Mouse (Mus musculus) kidney, embryonic 15.5 days (tissue): ENCODE data around the gene Mecom. TPM values are rescaled to one million over a fixed set of nuclear protein-coding genes. Genes with fewer than 3 reads are reported as not detected.

Experiments used
- ATAC-seq: fragments of 200-750 bp; cut with Nextera tagmentation; replicated peaks from 2 replicates; pipeline ENCODE4 v1.8.0; 2017; ENCODE audit warnings: moderate TSS enrichment; ENCODE audit not compliant: low FRiP score
- H3K27ac ChIP-seq: fragments of 300-500 bp; sonication (generic); 2 replicates; pipeline ENCODE4 v1.5.1; 2015; ENCODE audit warnings: mild to moderate bottlenecking, inconsistent platforms
- H3K27me3 ChIP-seq: fragments of 300-500 bp; sonication (generic); 2 replicates; pipeline ENCODE4 v1.6.1; 2015; ENCODE audit warnings: inconsistent platforms
- H3K36me3 ChIP-seq: fragments of 300-500 bp; sonication (generic); 2 replicates; pipeline ENCODE4 v1.6.1; 2015; ENCODE audit warnings: inconsistent platforms
- H3K4me1 ChIP-seq: fragments of 300-500 bp; sonication (generic); 2 replicates; pipeline ENCODE4 v1.6.1; 2015; ENCODE audit warnings: inconsistent platforms
- H3K4me2 ChIP-seq: fragments of 300-500 bp; sonication (generic); 2 replicates; pipeline ENCODE4 v1.6.1; 2015; ENCODE audit warnings: moderate library complexity, mild to moderate bottlenecking, inconsistent platforms
- H3K4me3 ChIP-seq: fragments of 300-500 bp; sonication (generic); replicated peaks from 2 replicates; pipeline ENCODE4 v1.5.1; 2015; ENCODE audit warnings: mild to moderate bottlenecking, inconsistent platforms
- H3K9ac ChIP-seq: fragments of 300-500 bp; sonication (generic); 2 replicates; pipeline ENCODE4 v1.6.1; 2015; ENCODE audit warnings: mild to moderate bottlenecking, inconsistent platforms
- H3K9me3 ChIP-seq: fragments of 300-500 bp; sonication (generic); replicated peaks from 2 replicates; pipeline ENCODE4 v1.6.1; 2016; ENCODE audit warnings: inconsistent platforms
- WGBS: fragments of 180-500 bp; shearing (Covaris S2); methylation state at CpG from one replicate; pipeline ENCODE4 v1.1.7; 2015; ENCODE audit warnings: mixed read lengths; 5-methylcytosine and 5-hydroxymethylcytosine counted together
- polyA plus RNA-seq: library from polyadenylated mRNA; unstranded; fragments of >200 nt; fragmentation: Nextera tagmentation; extraction: Ambion mirVana; gene quantifications from 2 replicates; pipeline ENCODE4 v1.2.1, GENCODE M21; 2015

Mecom gene
- polyA plus RNA-seq, 1 experiment from 2014 or later, result 66.4 TPM

DNA sequence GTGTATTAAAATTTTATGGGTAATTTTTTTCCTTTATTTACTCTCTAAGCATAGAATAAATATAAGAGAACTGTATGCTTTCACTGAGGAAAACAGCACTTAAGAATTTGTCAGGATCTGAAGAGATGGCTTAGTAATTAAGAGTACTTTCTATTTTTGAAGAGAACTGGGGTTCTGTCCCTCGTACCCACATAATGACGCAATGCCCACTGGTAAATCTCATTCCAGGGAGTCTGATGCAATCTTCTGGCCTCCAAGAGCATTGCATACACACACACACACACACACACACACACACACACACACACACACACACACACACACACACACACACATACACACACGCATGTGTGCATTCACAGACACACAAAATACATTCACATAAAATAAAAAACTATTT is 504.3 kb downstream of the Mecom start:
- Histone ChIP-seq H3K27me3 (no peaks in the 10 kb centered on the region), H3K36me3 (no peaks in the 10 kb centered on the region), H3K4me3 (no peak overlapping the region), H3K9ac (no peak overlapping the region), H3K27ac (no peak overlapping the region), H3K9me3 (no peaks in the 10 kb centered on the region), H3K4me2 (no peak overlapping the region), H3K4me1 (no peaks in the 10 kb centered on the region)
- no peak for ATAC-seq
- 85% methylated on average over 3 of the region's 3 CpGs for WGBS

DNA sequence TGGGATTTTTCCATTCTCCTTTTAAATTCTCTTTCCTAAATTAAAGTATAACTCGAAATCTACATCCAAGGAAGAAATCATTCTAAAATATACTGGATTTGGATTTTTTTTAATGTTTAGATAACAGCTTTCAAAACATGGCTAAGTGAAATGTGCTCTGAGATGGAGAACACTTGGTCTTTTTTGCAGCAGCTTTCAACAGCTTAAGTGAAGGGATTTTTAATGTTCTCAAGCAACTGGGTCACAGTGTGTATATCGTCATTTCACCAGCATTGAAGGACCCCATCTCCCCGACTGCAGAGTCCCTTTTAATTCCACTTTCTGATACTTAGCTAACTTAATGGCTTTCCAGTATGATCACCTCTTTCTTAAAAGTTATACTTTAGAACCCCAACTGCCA is 509.3 kb downstream of the Mecom start:
- 63% methylated on average over 3 of the region's 3 CpGs for WGBS
- H3K9me3 ChIP-seq, result no peaks in the 10 kb centered on the region
- ATAC-seq, result no peak
- H3K36me3 ChIP-seq, result no peaks in the 10 kb centered on the region
- no peak overlapping the region for H3K9ac ChIP-seq
- no peaks in the 10 kb centered on the region for H3K27me3 ChIP-seq
- no peak overlapping the region for H3K4me3 ChIP-seq
- no peak overlapping the region for H3K27ac ChIP-seq
- H3K4me1 ChIP-seq, result no peaks in the 10 kb centered on the region
- no peak overlapping the region for H3K4me2 ChIP-seq

DNA sequence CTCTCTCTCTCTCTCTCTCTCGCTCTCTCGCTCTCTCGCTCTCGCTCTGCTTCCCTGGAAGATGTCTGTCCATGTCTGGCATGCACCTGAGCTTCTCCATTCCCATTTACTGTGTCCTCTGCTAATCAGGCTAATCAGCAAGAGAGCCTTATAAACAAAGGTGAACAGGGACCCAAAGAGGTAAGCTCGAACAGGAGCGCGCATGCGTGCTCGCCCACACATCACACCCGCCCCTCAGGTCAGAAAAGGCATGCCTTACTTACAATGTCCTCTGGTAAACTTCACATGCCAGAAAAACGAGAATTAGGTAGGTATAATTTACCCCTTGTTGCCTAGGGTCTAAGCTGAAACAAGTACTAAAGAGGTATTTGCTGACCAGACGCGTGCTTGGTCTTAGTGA is 527.8 kb downstream of the Mecom start:
- Histone ChIP-seq H3K4me2 (no peak overlapping the region), H3K9me3 (no peaks in the 10 kb centered on the region), H3K36me3 (no peaks in the 10 kb centered on the region), H3K27me3 (no peaks in the 10 kb centered on the region; the same call in 1 of the 2 replicates), H3K4me1 (peaks cover 41% of the 10 kb centered on the region), H3K9ac (no peak overlapping the region), H3K27ac (peak overlapping the region; percentile 6; the same call in 1 of the 2 replicates), H3K4me3 (no peak overlapping the region)
- no peak for ATAC-seq
- WGBS, result 85% methylated on average over 13 of the region's 13 CpGs

DNA sequence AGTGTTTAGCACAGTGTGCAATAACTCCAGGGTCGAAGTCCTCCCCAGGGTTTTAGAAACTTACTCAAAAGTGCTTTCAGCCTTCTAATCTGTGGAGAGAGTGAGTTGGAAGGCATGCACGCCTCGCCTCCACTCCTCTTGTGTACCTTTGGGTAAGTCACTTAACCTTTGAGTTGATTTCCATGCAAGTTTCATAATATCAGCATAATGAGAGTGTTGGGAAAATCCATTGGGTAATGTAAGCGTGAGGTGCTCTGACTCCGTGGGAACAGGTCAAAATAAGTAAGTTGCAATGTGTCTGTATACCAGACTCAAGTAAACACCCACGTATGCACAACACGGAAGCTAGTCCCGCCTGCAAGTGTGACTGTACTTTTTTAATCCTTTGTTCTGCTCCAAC is 528.4 kb downstream of the Mecom start:
- Histone ChIP-seq H3K4me3 (no peak overlapping the region), H3K4me1 (peaks cover 42% of the 10 kb centered on the region), H3K36me3 (no peaks in the 10 kb centered on the region), H3K4me2 (0 out of 2 replicates have a peak overlapping the region, but pooled peaks have one; percentile 14), H3K27me3 (no peaks in the 10 kb centered on the region; the same call in 1 of the 2 replicates), H3K9ac (no peak overlapping the region), H3K9me3 (no peaks in the 10 kb centered on the region), H3K27ac (peak overlapping the region; percentile 38)
- 72% methylated on average over 8 of the region's 8 CpGs for WGBS
- no peak for ATAC-seq

DNA sequence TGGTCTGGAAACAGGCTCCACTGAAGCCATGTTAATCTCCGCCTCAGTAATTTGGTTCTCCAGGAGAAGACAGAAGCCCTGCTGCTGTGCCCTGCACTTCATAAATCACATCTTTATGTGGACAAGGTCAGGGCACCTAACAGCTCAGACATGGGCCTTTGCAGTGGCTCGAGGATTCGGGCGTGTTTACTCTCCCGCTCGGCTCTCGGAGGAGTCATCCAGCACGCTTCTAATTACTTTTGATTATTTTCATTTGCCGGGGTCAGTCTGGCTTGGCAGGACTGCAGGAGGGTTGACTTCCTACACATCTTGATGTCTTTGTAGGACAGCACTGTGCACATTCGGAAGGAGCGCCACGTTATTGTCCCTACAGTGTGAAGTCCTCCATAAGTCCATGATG is 529.6 kb downstream of the Mecom start:
- peak; percentile 90 for ATAC-seq
- Histone ChIP-seq H3K27me3 (no peaks in the 10 kb centered on the region; the same call in 1 of the 2 replicates), H3K4me1 (peaks cover 44% of the 10 kb centered on the region), H3K27ac (peak overlapping the region; percentile 77), H3K4me3 (no peak overlapping the region), H3K9me3 (no peaks in the 10 kb centered on the region), H3K9ac (no peak overlapping the region), H3K36me3 (no peaks in the 10 kb centered on the region), H3K4me2 (peak overlapping the region; percentile 43)
- 8% methylated on average over 12 of the region's 12 CpGs for WGBS

DNA sequence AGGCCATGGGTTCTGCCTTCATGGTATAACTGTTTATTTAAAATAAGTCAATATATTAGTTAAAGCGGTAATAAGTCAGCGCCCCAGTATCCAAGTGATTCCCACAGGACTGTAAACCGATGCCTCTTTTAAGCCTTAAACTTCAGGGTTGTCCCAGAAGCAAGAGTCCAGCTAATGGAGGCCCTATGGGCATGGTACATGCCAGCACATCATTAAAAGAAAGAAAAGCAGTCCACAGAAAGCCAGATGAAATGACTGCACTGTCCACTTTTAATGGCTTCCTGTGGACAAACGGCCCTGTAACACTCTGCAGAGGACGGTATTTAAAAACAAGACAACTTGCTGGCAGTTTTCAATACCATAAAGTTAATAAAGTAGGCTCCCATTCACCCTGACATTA is 531.0 kb downstream of the Mecom start:
- peaks cover 46% of the 10 kb centered on the region for H3K4me1 ChIP-seq
- no peak for ATAC-seq
- H3K4me2 ChIP-seq, result no peak overlapping the region
- H3K4me3 ChIP-seq, result no peak overlapping the region
- H3K9me3 ChIP-seq, result no peaks in the 10 kb centered on the region
- no peak overlapping the region for H3K9ac ChIP-seq
- H3K27ac ChIP-seq, result peak overlapping the region; percentile 55; the same call in 1 of the 2 replicates
- WGBS, result 52% methylated on average over 5 of the region's 5 CpGs
- no peaks in the 10 kb centered on the region for H3K36me3 ChIP-seq
- no peaks in the 10 kb centered on the region; the same call in 1 of the 2 replicates for H3K27me3 ChIP-seq

DNA sequence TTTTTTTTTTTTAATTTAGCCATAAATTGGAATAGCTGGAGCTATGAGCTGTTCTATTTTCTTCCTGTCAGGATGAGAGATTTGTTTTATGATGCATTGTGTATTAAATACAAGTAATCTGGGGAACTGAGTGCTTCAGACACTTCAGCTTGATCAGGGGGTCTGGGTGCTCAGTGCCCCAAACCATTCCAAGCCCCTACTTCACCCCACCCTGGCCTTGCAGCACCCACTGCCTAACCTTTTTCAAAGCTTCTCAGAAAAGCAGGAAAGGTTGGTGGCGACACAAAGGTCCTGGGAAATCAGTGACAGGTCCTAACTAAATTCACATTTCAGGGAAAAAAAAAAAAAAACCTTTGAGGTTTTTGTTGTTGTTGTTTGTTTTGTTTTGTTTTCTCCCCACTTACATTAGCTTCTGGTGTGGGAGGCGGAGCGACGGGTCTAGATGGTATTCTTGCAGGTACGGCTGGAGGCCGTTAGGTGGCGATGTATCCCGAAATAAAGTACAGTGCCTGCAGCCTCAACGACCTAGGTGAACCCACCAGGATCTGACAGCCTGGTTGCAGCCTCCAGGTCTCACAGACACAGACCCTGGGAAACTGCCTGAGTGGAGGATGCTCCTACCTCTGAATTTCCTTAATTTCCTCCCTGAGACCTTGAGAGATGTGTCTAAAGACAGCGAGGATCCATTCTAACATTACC is 532.7 kb downstream of the Mecom start:
- Histone ChIP-seq H3K9ac (no peak overlapping the region), H3K27ac (0 out of 2 replicates have a peak overlapping the region, but pooled peaks have one; percentile 66), H3K4me1 (peaks cover 46% of the 10 kb centered on the region), H3K4me2 (peak overlapping the region; percentile 12), H3K27me3 (peaks cover 4% of the 10 kb centered on the region; the same call in 1 of the 2 replicates), H3K4me3 (no peak overlapping the region), H3K36me3 (no peaks in the 10 kb centered on the region), H3K9me3 (no peaks in the 10 kb centered on the region)
- ATAC-seq, result 0 out of 2 replicates have a peak, but pooled peaks have one; percentile 52
- 11% methylated on average over 10 of the region's 10 CpGs for WGBS

DNA sequence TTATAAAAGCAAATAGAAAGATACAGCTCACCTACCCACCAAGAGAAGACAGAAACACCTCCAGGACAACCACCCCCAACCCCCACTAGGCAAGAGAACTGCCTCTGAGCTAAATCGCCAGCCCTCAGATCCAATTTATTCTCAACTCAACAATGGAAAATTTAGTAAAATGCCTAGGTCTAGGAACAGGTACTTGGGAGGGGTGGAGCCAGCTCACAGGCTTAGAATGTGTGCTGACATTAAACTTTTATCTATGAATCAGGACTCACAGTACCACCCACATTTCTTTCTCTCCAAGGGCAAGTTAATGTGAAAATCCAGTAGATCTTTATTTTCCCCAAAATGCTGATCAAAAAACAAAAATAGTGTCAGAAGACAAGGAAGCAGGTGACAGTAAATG is 533.5 kb downstream of the Mecom start:
- Histone ChIP-seq H3K27me3 (peaks cover 8% of the 10 kb centered on the region; the same call in 1 of the 2 replicates), H3K36me3 (no peaks in the 10 kb centered on the region), H3K9me3 (no peaks in the 10 kb centered on the region), H3K4me3 (no peak overlapping the region), H3K9ac (no peak overlapping the region), H3K4me2 (no peak overlapping the region), H3K4me1 (peaks cover 43% of the 10 kb centered on the region), H3K27ac (0 out of 2 replicates have a peak overlapping the region, but pooled peaks have one; percentile 66)
- ATAC-seq, result no peak
- 72% methylated on average over 1 of the region's 1 CpGs for WGBS

DNA sequence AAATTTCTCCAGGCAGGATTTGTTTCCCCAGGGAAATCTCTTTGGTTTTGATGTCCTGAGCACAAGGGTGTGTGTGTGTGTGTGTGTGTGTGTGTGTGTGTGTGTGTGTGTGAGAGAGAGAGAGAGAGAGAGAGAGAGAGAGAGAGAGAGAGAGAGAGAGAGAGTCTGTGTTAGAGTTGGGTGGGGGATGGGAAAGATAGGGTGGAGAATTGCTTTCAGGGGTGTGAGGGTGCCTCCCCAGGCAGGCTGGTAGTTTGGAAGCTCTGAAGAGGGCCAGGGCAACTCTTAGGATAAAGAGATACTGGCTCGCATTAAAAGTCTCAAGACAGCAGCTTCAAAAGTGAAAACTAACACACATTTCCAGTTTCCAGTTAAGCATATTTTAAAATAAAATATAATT is 534.4 kb downstream of the Mecom start:
- H3K9me3 ChIP-seq, result no peaks in the 10 kb centered on the region
- peak overlapping the region; percentile 70 for H3K4me3 ChIP-seq
- peaks cover 8% of the 10 kb centered on the region; the same call in 1 of the 2 replicates for H3K27me3 ChIP-seq
- H3K27ac ChIP-seq, result peak overlapping the region; percentile 97
- WGBS, result 29% methylated on average over 1 of the region's 1 CpGs
- no peak for ATAC-seq
- H3K4me1 ChIP-seq, result peaks cover 35% of the 10 kb centered on the region
- peak overlapping the region; percentile 80 for H3K4me2 ChIP-seq
- peak overlapping the region; percentile 78; the same call in 1 of the 2 replicates for H3K9ac ChIP-seq
- H3K36me3 ChIP-seq, result no peaks in the 10 kb centered on the region

DNA sequence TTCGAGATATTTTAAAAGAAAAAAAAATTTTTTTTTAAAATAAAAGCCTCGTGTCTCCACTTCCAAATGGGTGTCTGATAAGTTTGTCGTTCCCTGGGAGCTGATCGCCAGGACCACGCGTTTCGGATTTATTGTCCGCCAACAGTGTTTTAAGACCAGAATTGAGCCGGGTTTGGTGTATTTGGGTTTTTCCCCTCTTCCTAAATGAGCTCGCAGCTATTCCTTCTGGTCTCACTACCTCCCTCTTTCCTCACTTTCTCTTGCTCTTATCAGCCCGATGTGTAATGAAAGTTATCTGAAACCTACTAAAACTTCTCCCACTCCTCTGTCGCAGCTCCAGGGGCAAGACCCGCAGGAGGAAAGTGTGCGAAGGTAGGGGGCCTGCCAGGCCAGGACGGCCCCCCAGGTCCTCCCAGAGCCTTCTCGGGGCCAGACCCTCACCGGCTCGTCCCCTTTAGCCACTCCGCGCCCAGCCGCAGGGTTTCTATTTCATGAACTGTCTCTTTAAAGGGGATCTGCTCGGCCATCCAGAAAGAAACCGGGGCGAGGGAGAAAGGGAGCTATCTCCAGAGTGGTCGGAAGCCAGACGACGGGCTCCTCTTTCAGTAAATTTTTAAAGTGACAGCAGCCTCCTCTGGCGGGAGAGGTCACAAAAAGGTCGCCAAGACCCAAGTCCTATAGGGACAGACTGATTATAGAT is 535.0 kb downstream of the Mecom start:
- peak; percentile 87 for ATAC-seq
- H3K4me3 ChIP-seq, result peak overlapping the region; percentile 70
- H3K9me3 ChIP-seq, result no peaks in the 10 kb centered on the region
- peak overlapping the region; percentile 97 for H3K27ac ChIP-seq
- H3K4me2 ChIP-seq, result peak overlapping the region; percentile 80
- no peaks in the 10 kb centered on the region for H3K36me3 ChIP-seq
- peaks cover 8% of the 10 kb centered on the region; the same call in 1 of the 2 replicates for H3K27me3 ChIP-seq
- H3K4me1 ChIP-seq, result peaks cover 31% of the 10 kb centered on the region
- H3K9ac ChIP-seq, result peak overlapping the region; percentile 78
- under 1% methylated on average over 29 of the region's 29 CpGs for WGBS

DNA sequence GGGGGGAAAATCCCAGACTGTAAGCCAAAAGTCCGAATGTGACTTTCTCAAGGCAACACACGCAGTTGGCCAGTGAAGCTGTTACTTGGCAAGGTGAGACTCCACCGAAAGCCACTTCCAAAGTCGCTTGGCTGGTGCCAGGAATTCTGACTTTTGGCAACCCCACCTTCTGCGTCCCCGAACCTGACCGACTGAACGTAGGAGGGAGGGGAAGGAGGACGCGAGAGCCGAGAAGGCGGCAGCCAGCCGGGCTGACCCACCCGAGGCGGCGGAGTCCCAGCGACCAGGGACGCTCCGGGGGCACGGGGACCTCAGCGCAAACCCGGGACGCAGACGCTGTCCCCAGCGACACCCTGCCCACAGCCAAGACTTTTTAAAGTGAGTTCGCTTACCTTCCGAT is 535.7 kb downstream of the Mecom start:
- H3K27ac ChIP-seq, result peak overlapping the region; percentile 97
- 0% methylated on average over 27 of the region's 27 CpGs for WGBS
- H3K4me2 ChIP-seq, result peak overlapping the region; percentile 80
- H3K36me3 ChIP-seq, result no peaks in the 10 kb centered on the region
- ATAC-seq, result no peak
- peaks cover 8% of the 10 kb centered on the region; the same call in 1 of the 2 replicates for H3K27me3 ChIP-seq
- H3K9me3 ChIP-seq, result no peaks in the 10 kb centered on the region
- H3K9ac ChIP-seq, result peak overlapping the region; percentile 78
- peaks cover 24% of the 10 kb centered on the region for H3K4me1 ChIP-seq
- H3K4me3 ChIP-seq, result peak overlapping the region; percentile 70

DNA sequence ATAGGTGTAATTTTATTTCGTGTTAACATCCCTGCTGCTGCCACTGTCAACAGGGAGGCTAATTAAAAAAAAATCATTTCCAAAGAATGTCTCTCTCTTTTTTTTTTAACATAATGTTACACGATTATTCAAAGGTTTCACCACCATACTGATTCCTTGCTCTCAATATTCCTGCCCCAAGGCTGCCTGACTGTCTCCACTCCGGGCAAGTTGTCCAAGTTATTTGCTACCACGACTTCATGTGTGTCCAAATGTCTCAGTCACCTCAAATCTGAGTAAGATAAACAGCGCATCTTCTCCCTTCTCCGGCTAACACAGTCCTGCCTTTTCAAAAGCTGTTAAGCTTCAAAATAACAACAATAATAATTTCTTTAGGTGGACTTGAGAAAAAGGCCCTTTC is 536.1 kb downstream of the Mecom start:
- no peak for ATAC-seq
- Histone ChIP-seq H3K36me3 (no peaks in the 10 kb centered on the region), H3K9me3 (no peaks in the 10 kb centered on the region), H3K27me3 (peaks cover 8% of the 10 kb centered on the region; the same call in 1 of the 2 replicates), H3K4me1 (peaks cover 21% of the 10 kb centered on the region), H3K4me2 (peak overlapping the region; percentile 80), H3K9ac (peak overlapping the region; percentile 78), H3K27ac (peak overlapping the region; percentile 97), H3K4me3 (peak overlapping the region; percentile 70)
- WGBS, result 6% methylated on average over 6 of the region's 6 CpGs
